Mouse (Mus musculus): Measurements from ENCODE around the gene Paqr4.
A peak's percentile ranks its signal among the peaks of the same experiment; 100 is the strongest.

Gene Paqr4

DNA sequence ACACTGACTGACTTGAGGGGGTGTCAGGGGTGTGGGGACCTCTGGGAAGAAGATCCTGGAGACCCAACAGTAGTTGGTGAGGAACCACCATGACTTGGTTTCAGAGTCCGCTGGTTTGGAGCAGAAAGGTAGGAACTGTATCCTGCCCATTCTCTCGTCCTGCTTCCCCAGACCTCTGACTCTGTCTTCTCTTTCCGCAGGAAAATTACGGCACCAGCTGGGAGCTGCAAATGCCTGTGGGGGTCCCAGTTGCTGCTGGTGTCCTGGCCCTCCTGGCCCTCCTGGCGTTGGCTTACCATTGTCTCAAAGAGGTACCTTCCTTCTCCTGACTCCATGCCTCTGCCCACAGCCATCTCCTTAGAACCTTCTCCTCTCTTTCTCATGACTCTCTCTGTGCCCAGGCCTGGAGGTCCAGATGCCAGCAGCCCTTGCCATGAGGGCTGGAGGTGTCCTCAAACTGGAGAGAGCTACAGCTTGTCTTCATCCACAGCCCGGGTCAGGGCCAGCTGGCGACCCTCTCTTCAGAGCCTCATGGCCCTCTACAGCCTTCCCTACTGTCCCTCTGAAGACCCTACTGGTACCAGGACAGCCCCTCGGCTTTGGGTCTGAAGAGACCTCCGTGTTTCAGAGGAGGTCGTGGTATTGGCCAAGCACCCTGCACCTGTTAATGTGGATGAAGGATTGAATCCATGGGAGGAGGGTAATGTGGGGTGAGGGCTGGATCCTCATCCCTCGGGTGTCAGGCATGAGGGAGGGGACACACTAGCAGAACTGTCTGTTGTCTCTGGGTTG, 8.9 kb upstream of the Paqr4 start:
- no peak for DNase-seq (ENCODE audit: low read depth, low spot score)

DNA sequence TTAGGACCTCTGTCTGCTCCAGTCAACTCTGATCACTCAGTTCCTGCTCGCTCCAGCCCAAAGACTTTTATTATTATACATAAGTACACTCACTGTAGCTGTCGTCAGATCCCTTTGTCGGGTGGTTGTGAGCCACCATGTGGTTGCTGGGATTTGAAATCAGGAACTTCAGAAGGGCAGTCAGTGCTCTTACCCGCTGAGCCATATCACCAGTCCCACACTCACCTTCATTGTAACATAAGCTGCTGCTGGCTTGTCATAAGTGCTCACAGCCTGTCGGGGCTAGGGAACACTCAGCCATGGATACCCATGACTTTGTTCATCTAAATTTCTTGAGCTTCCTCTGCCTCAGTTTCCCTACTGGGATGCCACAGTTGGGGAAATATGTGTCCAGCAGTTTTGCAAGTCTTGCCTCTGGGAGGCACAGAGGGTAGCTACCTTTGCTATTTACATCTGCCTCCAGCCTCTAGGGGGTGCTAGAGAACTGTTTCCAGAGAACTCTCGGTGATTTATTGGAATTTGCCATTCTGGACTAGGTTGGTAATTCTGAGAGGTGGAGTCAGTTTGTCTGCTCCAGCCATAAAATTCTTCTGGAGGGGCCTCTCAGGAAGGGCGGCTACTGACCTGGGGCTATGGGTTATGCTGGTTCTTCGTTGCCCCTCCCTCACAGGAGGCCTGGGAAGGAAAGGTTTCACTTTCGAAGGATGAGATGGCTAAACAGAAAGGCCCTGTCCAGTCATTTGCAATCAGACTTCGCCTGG, 8.1 kb upstream of the Paqr4 start:
- peak; percentile 96 for DNase-seq (ENCODE audit: low read depth, low spot score)

DNA sequence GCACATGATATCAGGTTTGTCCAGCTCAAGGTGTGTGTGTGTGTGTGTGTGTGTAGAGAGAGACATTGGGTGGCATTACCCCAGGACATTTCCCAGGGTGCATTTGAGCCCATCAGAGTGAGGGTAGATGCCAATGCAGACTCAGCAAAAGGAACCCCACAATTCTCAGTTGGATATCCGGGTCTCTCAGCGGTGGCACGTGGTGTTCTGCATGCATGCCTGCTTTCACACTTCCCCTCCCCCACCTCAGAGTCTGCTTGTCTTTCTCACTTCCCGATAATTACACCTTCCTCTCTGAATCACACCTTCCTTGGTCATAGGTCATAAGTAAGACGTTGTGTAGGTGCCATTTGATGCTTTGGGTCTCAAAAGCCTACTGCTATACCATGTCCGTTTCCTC, 7.4 kb upstream of the Paqr4 start:
- no peak for DNase-seq (ENCODE audit: low read depth, low spot score)

DNA sequence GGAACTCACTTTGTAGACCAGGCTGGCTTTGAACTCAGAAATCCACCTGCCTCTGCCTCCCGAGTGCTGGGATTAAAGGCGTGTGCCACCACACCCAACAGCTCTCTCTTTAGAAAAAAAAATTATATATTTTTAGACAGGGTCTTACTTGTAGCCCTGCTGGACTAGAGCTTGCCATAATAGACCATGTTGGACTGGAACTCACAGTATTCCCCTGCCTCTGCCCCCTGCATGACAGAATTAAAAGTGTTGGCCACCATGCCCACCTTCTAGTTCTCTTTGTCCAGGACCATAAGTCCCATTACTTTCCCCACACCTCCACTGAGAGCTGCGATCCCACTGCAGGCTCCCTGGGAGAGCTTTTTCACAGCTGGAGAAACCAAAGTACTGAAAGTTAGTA, 6.8 kb upstream of the Paqr4 start:
- no peak for DNase-seq (ENCODE audit: low read depth, low spot score)

DNA sequence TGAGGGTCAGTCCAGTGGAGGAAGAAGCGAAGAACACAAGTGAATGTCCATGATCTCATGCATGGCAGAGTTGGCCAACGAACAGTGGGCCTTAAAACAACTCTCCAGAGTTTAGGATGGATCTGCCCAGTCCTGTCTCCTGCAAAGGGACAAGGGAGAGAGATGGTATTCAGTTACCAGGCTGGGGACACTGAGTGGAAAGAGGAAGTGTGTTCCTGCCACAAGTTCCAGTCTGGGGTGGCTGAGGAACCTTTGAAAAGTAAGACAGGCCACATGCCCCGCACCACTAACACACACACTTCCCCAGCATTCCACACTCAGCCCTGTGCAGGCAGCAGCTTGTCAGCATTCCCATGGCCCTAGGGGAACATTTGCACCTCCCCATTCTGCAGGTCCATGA, 6.1 kb upstream of the Paqr4 start:
- DNase-seq (ENCODE audit: low read depth, low spot score), result no peak

DNA sequence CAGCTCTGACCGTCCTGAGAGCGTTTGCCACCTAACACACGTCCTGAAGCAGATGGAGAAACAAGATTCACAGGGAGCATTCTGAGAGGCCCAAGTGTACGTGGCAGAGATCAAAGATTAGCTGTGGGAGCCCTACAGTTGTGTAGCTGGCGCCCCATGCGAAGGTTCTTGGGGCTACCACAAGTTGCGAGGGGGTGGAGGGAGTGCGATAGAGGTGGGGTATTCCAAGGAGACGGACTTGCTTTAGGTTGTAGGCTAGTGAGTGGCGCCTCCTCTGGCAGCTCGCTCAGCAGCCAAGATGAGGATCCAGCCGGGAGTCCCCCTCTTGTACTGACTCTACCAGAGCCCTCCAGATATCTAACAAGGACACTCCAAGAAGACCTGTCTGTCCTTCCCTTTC, 5.6 kb upstream of the Paqr4 start:
- no peak for DNase-seq (ENCODE audit: low read depth, low spot score)

DNA sequence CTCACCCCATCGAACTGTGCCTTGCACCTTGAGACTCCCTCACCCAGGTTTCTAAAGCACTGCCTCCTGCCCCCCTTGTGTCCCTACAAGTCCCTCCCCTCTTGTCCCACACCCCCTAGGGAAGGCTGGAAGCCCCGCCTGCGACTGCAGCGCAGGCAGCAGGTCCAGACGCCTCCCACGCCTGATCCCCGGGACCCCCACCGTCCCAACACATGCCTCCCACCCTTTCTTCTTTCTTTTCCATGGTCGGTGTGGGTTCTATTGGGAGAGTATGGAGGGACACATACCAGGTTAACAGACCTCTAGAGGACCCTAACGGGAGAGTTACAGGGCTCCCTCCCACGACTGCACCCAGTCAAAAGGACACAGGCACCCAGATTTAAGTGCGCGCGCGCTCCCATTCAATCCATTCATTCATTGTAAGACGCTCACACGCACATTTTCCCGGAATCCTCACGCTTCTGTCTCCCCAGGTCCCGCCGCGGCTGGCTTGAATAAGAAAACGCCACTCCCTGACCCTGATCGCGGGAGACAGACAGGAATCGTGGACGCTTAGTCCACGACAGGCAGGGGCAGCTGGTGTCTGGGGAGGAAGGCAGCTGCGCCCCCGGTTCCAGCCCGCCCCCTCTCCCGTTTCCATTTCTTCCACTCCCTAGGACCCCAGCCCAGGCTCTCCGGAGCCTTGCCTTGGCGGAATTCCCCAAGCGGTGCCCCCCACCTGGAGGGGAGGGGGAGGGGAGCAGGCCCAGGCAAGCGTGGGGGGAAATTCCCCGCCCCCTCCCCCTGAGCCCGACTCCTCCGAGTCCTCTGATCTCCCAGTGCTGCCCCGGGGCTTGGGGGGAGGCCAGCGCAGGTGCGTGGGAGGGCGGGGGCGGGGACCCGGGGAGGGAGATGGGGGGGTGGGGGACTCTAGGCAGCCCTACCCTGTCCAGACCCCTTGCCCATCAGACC, 4.9 kb upstream of the Paqr4 start, which contains the start of gene Kremen2:
TSS of gene Kremen2 (minus strand) at position 533 of the 951 bp plus-strand sequence.
- DNase-seq (ENCODE audit: low read depth, low spot score), result no peak

DNA sequence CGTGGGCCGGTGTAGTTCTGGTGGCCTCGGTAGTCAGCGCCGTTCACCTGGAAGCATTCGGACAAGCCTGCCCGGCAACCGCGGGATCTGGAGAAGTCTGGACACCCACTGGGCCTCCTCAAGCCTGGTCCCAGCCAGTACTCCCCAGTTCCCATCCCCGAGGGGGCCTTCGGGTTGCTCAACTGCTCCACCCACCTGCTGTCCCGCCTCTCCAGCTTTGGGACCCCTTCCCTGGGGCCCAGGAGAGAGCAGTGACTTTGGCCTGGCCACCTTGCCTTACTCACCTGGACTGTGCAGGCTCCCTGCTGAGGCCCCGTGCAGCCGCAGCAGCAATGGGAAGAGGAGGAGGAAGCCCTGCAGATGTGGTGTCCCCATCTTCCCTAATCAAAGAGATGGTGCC, 4.0 kb upstream of the Paqr4 start:
- DNase-seq (ENCODE audit: low read depth, low spot score), result no peak

DNA sequence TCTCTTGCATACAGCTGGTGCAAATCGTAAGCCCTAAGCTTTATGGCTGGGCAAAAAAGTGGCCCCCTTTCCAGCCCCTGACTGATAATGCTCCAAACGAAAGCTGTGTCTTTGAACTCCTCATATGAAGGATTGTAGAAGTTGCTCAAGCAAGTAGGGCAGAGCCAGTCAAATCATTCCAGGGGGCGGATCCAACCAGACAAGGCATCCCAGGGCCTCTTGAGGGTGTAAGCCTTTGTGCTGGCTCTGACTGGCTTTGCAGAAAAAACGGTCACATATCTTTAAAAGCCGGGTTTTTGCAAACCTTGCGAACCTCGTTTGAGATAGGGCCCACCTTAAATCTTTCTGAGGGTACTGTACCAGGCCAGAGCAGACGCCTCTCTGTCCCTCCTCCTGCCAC, 3.4 kb upstream of the Paqr4 start:
- DNase-seq (ENCODE audit: low read depth, low spot score), result no peak

DNA sequence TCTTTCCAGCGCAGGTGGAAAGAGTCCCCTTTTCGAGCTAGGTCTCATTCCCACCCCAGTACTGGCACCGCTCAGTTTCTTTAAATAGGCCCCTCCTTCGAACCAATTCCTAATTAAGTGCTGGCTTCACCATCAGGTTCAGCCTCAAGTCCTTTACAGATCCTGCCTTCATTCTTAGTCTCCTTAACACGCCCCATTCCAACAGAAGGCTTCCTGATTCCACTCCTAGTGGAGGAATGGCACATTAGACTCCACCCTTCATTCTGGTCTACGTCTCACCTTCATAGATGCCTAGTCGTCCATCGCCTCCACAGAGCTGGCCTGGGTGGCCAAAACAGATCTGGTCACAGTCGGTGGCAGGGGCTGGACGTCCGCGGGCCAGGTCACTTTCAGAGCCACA, 2.3 kb upstream of the Paqr4 start:
- DNase-seq (ENCODE audit: low read depth, low spot score), result no peak

DNA sequence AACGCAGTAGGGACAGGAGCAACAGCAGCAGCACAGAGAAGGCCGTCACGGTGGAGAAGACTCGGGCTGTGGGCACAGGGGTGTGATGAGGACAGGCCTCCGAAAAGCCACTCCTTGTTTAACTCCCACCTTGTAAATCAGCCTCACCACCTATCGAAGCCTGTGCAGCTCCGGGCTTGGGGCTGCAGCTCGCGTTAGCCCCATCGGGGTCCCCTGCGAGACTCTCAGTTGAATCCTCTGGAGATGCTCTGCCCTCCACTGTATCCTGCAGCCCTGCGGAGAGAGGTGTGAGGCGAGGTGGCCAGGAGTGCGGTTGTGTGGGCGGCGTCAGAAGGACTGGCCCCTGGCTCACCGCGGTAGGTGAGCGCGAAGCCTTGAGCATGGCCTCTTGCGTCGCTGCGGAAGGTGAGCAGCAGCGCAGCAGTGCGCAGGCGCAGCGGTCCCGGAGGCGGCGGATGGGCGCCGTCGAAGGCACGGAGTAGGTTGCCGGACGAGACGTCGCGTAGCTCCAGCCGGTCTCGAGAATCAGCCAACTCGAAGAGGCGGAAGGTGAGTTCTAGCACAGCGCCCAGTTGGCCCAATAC, 1.6 kb upstream of the Paqr4 start:
- no peak for DNase-seq (ENCODE audit: low read depth, low spot score)

DNA sequence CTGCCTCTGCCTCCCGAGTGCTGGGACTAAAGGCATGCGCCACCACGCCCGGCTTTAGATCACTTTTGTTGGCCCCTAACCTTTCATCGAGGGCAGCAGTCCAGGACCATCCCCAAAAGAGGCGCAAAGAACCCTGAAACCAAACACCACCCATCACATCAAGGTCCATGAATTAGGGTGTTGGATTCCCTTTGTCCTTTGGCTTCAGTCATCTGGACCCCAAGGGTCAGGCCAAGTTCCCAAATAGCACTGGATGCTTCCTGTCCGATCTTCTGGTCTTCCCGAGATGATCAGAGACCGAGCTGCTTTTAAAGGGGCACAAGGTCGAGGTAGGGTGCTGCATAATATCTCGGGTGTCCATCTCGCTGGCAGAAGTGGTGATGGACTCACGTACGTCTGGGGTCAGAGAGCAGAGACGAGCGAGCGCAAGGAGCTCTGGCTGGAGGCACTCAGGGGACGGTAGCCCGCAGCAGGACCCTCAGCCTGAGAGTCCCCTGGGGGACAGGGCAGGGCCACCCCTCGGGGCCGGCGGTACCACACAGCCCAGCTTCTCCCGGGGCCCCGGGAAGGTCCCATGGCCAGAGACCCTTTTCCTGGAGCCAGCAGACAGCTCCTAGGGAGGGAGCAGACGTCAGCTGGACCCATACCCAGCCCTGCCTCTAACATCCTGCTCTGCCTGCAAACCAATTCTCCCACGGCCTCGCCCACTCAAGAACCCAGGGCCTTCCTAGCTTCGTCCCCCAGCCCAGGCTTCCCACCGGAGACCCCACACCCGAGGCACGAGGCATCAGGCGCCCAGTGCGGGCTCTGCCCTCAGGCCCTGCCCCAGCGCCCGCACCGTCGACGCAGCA, 917 bp upstream of the Paqr4 start:
- DNase-seq (ENCODE audit: low read depth, low spot score), result no peak

DNA sequence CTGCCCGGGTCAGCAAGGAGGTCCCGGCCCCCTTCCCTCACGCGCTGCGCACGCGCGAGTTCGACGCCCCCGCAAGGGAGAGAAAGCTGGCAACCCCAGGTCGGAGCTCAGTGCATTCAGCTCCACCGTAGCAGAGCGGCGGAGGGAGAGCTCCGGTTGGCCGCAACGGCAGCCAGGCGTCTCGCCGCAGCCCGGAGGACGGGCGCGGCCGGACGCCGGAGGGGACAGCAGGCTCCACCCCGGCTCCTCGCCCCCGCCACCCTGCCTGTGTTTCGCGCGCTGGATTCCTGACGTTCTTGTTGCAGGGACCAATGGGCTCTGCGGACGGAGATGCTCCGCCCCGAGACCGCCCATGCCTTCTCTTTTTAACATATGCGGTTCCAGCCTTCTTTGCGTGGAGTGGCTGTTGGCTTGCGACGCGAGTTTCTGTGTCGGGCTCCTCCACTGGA, 507 bp downstream of the Paqr4 start:
- DNase-seq (ENCODE audit: low read depth, low spot score), result peak; percentile 85

DNA sequence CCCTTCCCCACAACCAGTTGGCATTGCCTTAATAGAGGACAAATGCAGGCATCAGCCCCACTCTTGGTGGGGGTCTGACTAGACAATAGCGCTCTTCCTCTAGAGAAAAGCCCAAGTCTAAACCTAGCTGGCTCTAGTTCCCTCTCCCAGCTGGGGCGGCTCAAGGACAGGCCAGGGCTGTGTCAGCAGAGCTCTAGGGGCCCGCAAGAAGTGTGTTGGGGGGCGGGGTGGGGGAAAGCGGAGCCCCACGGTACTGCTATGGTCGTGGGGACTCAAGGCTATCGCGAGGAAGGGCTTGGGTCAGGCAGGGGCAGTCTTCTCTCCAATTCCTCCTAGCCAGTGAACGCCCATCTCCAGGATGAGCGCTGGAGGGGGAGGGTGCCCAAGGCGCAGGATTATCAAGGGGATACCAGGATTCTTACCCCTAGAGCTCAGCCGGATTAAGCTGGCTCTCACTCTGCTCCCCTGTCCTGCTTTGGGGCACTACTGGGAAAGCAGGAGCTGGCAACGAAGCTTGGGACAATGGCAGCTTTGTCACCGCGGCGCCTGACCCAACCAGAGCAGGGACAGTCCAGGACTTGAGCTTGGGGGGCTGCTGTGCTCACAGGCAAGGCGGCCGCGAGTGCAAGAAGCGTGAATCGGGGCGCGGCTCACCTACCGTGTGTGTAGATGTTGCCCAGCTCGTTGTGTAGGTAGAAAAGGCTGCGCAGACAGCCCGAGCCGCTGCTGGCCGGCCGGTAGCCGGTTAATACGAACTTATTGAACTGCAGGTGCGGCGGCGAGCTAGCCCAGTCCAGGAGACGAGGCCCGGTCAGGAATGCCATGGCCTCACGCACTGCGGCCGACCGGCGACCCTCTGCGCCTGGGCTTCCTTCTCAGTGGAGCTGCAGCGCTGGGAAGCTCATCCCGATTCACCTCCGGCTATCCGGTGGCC, 1.2 kb downstream of the Paqr4 start:
- no peak for DNase-seq (ENCODE audit: low read depth, low spot score)

DNA sequence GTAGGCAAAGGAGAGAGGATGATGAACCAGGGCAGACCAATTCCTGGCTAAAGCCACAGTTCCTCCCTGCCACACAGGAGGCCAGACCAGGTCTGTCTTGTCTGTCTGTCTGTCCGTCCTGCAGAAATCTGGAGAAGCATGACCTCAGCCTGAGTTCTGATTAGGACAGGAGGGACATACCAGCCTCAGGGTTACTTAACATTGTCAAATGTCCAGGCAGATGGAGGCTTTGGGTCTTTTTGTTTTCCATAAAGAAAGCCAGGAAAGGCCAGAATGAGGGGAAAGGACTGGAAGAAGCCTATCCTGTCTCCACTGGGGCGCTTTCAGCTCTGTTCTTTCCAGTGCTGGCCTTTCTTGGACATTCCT, 1.8 kb downstream of the Paqr4 start:
- DNase-seq (ENCODE audit: low read depth, low spot score), result no peak

DNA sequence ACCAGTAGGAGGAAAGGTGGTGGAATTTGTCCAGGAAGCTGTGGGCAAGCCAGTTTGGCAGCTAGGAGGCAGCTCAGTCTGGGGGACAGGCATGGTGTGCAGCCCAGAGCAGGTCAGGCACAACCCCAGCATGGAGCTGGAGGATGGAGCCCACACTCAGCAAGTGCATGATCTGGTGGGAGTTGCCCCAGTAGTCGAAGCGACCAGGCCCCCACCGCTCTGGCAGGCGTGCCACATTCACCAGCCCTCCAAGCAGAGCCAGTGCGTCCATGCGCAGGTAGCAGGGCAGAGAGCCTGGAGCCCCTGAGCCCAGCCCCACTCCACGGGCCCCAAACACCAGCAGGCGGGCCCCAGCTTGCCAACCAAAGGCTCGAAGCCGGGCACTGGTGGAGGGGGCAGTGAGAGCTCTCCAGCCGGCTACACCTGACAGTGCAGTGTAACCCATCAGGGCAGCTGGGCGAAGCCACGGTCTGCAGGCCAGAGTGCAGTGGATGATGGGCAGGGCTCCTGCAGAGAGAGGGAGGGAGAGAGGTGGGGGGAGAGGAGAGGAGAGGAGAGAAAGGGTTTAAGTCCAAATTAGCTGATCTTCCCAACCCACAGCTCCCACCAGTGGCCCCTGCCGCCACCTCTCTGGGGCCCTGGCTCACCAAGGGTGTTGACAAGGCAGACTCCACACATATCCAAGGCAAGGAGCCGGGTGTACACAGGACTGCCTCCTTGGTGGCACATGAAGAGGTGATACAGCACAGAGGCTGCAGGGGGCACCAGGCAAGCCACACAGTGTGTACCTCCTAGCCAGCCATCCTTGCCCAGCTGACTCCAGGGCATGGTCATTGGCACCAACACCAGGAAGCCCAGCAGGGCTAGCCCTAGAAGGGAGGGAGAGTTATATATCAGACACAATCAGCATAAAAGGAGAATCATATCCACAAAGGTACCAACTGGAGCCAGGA, 2.9 kb downstream of the Paqr4 start:
- peak; percentile 44 for DNase-seq (ENCODE audit: low read depth, low spot score)

DNA sequence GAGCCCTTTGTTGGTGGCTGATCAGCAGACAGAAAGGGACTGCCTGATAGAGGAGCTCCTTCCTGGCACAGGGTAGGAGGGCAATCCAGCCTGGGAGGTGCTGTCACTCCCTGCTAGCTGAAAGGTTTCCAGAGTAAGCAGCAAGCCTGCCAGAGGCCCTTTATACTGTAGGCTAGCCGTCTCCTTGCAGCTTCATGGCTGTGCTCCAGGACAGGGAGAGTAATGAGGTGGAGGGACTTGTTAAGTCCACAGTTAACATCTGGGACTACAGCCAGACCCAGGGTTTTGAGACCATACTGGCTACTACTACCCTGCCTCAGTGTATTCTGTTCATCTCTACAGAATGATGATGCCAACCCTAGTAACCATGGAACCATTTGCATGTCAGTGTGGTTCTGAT, 6.3 kb downstream of the Paqr4 start:
- DNase-seq (ENCODE audit: low read depth, low spot score), result no peak

DNA sequence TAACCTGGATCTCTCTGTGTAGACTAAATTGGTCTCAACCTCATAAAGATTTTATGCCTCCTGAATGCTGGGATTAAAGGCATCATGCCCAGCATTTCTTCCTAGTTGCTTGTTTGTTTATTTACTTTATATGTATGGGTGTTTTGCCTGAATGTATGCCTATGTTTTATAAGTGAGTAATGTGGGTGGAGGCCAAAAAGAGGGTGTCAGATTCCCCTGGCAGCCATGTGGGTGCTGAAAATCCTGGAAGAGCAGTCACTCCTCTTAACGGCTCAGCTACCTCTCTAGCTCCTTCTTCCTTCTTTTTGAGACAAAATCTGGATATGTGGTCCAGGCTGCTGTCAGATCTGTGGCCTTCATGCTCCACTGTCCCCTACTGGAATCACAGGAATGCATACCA, 10.2 kb downstream of the Paqr4 start:
- DNase-seq (ENCODE audit: low read depth, low spot score), result peak; percentile 61
